Mouse (Mus musculus) Muller cell, postnatal 12 days (primary cell): ENCODE measurements around the gene Ncam1.
A peak's percentile ranks its signal among the peaks of the same experiment; 100 is the strongest.

Experiments
- DNase-seq: peaks from one replicate; pipeline ENCODE4 v3.0.0-alpha.2; 2015; ENCODE audit errors: inconsistent ontology term

Ncam1 gene

DNA sequence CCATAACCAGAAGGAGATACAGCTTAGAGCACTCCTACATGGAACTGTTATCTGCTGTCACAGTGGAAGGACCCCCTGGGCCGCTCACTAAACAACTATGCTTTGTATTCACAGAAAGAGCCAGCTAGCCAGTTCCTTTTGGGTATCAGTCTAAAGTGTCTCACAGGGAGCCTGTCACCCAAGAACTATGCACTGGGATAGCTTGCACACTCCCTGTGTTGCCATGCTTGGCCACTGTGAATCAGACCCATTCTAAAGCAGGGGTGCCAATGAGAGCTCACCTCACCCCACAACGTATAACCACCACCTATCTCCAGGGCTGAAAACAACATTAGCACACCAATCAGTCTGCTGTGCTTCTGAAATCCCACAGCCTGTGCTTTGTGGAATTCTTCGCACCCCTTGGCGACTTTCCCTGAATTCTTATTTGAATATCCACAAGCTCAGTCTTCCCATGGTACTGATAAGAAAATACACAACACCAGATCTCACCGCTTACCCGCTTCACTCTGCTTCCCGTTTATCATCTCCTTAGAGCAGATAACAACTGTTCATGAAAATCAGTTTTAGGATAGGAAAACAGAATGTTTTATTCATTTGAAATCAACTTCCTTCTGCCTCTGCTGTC, 228.6 kb downstream of the Ncam1 start:
- peak; percentile 71 for DNase-seq

DNA sequence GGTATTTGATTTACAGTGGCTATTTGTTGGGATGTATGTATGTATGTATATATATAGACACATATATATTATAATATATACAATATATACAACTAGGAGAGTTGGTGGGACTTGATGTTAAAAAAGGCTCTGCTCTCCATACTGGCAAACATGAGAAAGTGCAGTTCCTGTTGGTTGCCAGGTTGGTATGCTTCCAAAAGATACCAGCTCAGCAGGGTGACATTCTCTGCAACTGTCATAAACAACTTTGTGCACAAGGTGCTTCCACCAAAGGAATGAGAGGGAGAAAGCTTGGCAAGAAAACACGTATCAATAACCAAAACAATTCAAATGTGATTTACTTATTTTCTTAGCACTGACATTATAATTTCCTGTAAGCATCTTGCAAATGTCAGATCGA, 232.9 kb downstream of the Ncam1 start:
- DNase-seq: no peak

DNA sequence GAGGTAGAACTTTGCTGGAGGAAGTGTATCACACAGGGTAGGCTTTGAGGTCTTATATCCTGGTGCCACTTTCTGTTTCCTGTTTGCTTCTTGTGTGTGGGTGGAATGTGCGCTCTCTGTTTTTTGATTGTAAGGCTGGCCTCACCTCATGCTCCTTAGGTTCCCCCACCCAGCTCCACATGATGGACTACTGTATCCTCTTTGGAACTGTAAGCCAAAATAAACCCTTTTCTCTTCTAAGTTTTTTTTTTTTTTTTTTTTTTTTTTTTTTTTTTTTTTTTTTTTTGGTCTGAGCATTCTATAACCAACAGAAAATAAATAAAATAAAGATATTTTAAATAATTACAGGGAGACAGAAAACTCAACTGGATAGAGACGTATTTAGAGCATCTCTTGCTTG, 239.8 kb downstream of the Ncam1 start:
- DNase-seq: no peak

DNA sequence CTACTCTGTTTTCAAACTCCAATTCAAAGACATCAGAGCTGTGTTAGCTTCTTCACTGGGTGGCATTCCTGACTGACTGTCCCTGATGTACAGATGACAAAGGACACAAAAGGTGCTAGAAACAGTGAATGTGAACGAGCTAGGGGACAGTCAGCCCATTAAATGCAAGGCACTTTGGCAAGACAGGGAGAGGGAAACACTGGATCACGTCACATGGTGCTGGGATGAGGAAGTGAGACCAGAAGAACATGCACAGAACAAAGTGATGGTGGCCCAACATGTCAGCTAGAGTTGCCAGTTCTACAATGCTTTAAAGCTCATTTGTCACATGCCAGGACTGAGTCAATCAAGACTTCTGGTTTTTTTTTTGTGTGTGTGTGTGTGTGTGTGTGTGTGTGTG, 247.4 kb downstream of the Ncam1 start:
- no peak for DNase-seq

DNA sequence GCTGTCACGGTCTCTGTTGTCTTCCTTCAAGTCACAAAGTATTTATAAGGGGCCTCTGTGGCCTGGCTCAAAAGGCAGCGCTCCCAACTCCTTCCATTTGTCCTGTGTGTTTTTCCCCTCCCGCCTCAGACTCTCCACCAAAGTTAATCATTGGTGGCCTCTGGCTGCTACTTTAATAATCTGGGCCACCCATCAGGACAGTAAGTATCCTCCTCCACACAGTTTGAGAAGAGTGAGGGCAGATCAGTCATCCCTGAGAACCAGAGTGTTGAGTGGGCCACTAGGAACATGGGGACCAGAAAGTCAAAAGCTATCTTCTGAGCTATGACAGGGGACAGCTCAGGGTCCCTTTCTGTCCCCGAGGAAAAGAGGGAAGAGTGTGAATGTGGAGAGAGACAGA, 256.1 kb downstream of the Ncam1 start:
- no peak for DNase-seq

DNA sequence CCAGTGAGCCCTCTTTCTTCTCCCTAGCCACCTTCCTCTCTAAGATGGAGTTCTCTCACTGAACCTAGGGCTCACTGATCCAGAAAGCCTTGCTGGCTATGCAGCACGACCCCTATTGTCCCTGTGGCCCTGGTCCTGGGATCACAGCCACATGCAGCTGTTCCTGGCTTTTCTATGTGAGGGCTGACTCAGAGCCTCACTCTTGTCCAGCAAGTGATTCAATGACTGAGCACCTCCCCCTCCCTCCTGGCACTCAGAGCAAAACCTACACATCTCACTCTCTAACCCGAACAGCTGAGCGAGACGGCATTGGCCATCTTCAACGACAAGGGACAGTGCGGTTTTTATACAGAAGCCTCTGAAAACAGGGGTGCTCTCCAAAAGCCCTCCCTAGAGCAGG, 260.9 kb downstream of the Ncam1 start:
- DNase-seq: peak; percentile 95

DNA sequence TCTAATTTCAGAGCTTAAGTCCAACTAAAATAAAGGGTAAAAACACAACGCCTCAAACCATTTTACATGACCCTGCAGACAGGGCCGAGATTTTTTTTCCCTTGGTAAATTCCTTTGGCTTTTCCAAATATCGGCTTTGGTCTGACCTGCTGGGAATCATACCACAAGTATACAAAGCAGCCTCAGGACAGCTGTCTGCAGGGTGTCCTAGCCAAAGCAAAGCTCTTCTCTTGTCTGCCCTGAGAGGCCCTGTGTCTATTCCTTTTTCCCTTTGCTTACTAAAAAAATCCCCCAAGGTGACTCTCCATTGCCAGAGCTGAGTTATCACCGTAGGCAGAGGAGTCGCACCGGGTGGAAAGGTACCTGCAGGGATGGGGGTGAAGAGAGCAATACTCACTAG, 262.1 kb downstream of the Ncam1 start:
- DNase-seq: no peak

DNA sequence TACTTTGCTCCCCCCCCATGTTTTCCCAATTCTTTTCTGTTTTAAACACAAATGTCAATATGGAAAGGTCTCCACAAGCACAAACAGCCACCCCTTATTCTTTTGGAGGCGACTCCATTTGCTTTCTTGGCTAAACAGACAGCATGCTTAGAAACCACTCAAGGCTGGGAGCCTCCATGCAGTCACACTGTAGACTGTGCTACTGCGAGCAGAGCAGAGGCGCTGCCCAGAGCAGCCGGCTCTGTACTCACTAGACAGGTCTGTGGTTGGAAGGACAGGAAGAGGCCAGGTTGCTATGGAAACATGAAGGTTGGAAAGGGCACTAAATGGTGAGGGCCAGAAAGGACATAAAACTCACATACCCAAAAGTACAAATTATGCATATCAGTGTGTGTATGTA, 263.8 kb downstream of the Ncam1 start:
- DNase-seq: no peak

DNA sequence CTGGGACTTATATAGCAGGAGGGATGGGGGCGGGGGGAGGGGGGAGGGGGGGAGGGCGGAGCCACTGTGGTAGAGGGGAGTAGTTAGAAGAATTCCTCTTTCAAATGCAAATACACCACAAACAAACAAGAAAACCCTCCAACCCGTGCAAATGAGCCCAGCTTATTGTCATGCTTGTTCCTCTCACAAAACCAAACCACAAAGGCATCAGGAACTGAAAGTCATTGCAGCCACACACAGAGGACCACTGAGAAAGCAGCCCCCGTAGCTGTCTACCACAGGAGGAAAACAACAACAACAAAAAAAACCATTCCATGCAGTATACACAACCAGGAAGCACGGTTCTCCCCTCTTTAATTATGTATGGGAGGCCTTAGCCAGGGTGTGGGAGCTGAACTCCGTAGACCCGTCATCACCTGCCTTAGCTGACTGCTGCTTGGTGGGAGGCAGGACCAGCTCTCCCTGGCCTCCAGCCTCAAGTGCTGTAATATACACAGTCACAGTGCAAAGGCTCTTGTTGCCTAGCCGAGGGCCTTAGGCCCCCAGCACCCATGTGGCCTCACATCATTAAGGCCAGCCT, 264.7 kb downstream of the Ncam1 start:
- no peak for DNase-seq

DNA sequence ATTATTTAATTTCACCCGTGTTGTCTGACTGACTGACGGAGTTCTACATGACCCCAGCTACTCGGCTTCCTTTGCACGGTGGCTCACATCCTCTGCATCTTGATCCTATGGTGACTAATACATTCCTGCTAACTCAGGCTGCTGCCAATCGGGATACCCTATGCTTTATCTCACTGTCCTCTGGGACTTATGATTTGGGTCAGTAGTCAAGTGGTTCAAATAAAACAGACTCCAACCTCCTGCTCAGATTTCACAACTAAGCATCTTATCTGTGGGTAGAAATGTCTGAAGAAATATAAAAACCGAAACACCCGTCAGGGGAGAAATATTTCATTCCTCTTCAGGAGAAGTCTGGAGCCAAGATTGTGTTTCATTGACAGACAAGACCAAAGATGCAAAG, 265.3 kb downstream of the Ncam1 start:
- no peak for DNase-seq

DNA sequence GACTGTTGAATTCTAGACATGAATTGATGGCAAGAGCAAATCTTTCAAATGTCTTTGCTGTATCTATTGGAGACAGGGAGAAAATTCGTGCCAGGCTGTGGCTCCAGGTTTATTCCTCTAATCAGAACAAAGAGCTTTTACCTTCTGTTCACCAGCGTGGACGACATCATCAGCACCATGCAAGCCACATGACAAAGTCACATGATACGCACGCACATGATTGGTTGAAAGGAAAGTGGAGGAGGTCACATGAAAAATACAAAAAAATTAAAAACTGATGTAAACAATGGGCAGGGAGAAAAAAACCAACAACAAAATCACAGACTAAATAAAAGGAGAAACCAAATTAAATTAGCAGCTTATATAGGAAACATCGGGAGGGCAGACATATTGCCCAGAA, 266.9 kb downstream of the Ncam1 start:
- DNase-seq: no peak

DNA sequence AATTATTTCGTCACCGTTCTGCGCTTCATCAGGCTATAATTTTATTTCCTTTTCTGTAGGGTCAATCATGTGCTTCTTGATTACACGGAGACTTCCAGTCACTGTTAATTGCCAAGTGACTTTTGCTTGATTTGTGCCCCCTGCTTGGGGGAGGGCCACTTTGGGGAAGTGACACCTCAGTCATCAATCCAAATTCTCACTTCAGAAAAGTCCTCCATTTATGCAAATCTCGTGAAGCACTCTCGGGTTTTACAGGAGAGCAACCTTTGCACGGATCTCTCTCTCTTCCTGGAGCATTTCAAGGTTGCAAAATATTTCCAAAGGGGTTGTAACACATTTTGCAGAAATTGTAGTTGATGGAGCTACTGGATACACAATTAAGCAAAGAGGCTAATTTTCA, 267.5 kb downstream of the Ncam1 start:
- DNase-seq: no peak

DNA sequence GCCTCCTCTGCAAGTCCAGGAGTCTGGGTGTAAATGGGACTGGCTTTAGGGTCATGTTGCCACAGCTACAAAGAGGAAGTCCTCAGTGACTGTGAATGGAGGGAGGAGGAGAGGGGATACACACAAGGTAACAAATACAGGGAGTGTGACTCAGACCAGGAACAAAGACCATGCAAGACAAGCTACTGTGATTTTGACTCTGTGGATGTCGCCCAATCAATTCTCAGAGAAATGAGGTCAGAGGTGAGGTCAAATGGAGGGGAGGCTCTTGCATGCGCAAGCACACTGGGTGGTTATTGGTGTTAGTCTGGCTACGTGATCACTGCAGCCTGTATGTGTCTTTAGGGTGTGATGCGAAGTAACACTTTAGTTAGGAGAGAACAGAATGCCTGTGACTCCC, 268.0 kb downstream of the Ncam1 start:
- no peak for DNase-seq

DNA sequence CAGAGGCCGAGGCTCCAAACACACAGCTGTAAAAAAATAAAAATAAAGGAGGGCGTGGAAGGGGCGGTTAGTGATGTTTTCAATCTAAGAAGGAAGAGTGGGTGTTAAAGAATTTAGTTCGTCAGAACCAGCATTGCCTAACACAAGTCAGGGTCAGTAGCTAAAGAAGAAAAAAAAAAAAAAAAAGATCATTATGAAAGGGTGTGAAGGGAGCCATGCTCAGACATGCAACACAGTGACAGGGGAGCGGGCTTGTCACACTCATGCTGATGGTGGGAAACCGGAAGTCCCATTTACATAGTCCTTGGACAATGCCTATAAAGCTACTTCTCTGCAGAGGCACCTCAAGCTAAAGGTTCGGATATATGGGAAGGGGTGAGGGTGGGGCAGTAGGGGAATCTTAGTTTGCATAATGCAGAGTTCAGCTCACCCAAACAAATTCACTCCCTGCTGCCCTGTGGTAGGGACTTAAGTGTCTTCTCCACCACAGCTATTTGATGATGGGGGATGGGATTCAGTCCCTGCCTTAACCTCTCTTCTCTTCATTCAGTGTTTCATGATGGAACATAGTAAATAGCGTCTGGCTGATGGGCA, 269.3 kb downstream of the Ncam1 start:
- no peak for DNase-seq

DNA sequence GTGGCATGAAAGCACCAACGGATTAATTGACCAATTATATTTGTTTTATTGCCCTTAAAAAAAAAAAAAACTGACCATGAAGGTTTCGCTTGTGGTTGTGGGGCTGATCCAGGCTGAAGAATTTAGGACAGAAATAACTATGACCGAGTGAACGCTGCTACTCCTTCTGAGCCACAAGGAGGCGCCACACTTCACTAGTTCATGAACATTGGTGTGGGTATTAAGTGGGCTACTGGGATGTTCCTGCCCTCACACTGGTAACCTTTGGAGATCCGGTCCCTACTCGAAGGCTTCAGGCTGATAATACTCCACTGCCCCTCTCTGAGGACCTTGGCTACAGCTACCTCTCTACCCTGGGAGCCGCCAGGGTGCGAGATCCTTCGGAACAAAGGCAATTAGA, 269.8 kb downstream of the Ncam1 start:
- peak; percentile 68 for DNase-seq

DNA sequence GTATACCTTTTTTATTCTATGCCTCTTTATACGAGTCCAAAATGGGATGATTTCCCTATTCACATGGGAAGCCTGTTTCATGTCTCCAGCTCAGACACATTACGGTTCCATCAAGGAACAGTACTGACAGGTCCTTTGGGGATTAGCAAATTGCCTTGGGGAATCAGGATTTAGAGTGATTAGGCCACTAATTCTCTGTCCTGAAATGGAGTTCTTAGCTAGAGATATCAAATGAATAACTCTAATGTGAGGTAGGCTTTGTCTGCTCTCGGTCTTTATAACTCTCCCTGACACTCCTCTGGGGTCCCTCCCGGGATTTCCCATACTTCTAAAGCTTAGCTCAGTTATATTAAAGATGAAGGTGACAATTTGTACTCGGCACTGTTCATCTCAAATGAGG, 270.7 kb downstream of the Ncam1 start:
- DNase-seq: no peak

DNA sequence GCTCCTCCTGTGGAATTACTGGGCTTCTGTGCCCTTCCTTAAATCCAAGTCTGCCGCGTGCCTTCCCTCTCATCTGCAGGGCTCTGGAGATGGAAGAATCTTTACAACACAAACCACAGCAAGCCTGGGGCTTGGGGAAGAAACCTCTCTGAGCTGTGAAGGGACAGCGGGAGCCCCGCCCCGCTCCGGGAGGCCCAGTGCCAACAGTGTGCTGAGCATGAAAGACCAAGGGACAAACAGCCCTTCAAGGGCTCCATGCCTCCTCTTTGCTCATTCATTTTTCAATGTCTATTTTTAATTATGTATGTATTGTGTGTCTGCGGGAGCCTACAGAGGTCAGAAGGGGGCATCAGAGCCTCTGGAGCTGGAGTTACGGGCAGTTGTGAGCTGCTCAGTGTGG, 271.4 kb downstream of the Ncam1 start:
- no peak for DNase-seq

DNA sequence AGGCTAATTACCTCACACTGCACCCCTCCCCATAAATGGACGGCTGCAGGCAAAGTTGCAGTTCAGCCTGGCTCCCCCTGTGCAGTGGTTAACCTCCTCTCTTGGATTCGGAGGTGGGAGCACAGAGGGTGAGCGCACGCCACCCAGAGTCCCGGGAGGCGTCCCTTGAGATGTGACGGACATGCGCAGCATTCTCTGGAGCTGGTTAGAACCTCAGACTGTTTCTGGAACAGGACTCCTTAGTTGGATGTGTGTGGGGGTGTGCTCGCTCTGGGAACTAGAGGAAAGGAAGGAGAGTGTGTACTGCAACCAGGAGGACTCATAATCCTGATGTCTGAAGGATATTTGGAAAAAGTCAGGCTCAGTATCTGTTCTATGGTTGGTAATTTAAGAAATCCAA, 274.0 kb downstream of the Ncam1 start:
- DNase-seq: no peak

DNA sequence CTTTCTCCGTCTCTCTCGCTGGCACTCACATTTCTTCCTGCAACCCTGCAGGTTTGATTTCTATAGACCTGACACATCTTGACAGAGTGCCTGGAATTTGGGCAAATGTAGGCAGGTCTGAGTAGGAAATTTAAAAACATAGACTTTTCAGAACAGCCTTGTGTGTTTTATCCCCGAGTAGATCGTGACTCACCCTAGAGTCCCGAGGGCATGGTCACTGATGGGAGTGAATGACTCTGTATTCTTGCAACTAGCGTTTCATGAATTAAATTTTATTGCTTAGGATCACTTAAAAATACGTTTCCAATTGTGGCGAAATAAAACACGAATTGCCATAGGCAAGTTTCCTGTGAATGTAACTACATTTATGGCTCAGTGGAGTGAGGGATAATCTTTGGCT, 274.8 kb downstream of the Ncam1 start:
- DNase-seq: no peak

DNA sequence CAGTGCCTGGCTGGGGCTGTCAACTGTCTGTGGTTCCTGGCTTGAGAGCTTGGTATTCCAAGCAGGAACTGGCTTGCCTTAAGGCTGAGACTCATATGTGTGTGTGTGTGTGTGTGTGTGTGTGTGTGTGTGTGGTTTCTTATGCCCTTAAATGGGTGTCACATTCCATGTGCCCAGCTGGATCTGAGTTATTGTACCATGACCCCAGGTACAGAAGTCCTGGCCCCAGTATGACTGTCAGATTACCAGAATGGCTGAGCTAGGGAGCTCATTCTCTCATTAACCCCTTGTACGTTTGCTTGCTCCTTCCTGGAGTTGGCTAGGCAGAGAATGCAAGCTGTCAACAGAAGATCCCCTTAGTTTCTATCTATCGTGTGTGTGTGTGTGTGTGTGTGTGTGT, 284.4 kb downstream of the Ncam1 start:
- DNase-seq: no peak

DNA sequence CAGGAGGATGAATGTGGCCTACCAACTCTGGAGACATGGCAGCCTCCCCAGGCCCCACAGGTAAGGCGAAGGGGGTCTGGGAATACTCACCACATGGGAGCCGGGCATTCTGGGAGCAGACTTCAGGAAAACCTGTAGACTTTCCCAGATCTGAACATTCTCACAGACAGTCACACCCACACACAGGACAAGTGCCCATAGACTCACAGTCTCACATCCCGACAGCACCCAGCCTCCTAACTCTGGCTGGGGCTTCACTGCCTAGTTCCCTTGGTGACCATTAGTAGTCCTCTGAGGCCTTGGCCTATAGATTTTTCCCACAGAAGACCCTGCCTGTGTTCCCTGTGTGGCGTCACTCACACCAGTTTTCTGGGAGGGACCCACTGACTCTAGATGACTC, 288.1 kb downstream of the Ncam1 start:
- DNase-seq: no peak

DNA sequence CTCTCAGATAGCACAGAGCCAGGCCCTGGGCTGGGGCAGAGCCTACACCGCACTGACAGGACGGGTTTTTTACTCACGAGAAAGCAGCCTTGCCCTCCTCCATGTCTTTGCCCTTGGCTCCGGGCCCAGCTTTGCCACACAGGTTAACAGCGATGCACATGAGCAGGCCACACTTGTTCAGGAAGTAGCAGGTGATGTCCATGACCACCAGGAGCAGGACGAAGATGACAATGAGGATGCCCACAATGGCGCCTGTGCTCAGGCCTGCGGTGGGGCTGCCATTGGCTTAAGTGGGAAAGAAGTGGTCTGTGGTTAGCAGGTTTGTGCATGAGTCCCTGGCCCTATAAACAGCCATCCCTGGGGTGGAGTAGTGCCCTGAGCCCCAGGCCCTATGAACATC, 289.1 kb downstream of the Ncam1 start:
- DNase-seq: no peak

DNA sequence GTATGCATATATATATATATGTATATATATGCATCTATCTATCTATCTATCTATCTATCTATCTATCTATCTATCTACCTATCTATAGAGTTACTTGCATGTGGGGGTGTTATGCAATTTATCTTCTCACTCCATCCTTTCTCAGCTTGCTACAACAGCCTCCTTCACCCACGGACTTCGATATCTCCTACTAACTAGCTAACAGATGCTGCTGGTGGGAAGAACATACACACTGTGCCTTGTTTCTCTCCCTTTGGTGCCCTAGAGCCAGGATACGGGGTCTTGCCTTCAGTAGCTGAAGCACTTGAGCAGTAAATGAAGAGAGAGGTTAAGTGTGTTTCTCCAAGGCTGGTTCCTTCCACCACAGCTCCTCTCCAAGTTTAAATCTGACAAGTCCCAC, 289.6 kb downstream of the Ncam1 start:
- no peak for DNase-seq
